ENCODE assay signal across 8 mouse cellular contexts in genomic region chr9:21152715-21153114, GRCm38 (mm10). TPM values are rescaled to one million over a fixed set of nuclear protein-coding genes. Genes with fewer than 3 reads are reported as not detected.
DNase-seq lines count a peak whose midpoint lies in the region; ATAC-seq and TF ChIP-seq lines count a peak whose summit lies in the region.

No protein-coding gene starts in this region.

- no peak overlapping the region for H3K27ac ChIP-seq in cerebellum, adult 2 months (ENCODE audit: insufficient read depth, low read length)
- H3K27ac ChIP-seq in heart, embryonic 14.5 days (replicated peaks in 1 of 2; ENCODE audit: control insufficient read depth in 1 of 2, insufficient read depth in 1 of 2, low read depth in 2 of 2, low read length in 2 of 2) = 0 out of 4 replicates have a peak overlapping the region, but pooled peaks of 1 of the 2 experiments have one; percentile 76
- no peak overlapping the region for H3K27ac ChIP-seq in liver, embryonic 15.5 days (replicated peaks)

- H3K4me1 ChIP-seq in cerebellum, adult 2 months (ENCODE audit: control insufficient read depth, insufficient read depth, low read length) = peaks cover 4% of the 10 kb centered on the region; the same call in 1 of the 2 replicates
- peaks cover 14 to 31% of the 10 kb centered on the region in 2 experiments; a peak in 3 of 4 replicates for H3K4me1 ChIP-seq in heart, embryonic 14.5 days (ENCODE audit: control insufficient read depth in 2 of 2, insufficient read depth in 2 of 2, low read length in 2 of 2)
- peaks cover 38% of the 10 kb centered on the region for H3K4me1 ChIP-seq in liver, embryonic 15.5 days (replicated peaks)

- H3K9ac ChIP-seq in heart, embryonic 14.5 days (ENCODE audit: low read length) = peak overlapping the region; percentile 72
- H3K9ac ChIP-seq in liver, embryonic 15.5 days = peak overlapping the region; percentile 15; the same call in 1 of the 2 replicates

- no peaks in the 10 kb centered on the region for H3K9me3 ChIP-seq in heart, embryonic 14.5 days (ENCODE audit: control insufficient read depth, low read length)
- no peaks in the 10 kb centered on the region for H3K9me3 ChIP-seq in liver, embryonic 15.5 days (replicated peaks)

- no peaks in the 10 kb centered on the region for H3K36me3 ChIP-seq in heart, embryonic 14.5 days (ENCODE audit: control insufficient read depth, insufficient read depth, low read length)
- 0 out of 2 replicates have a peak, but pooled peaks cover under 1% of the 10 kb centered on the region for H3K36me3 ChIP-seq in liver, embryonic 15.5 days (replicated peaks)

- TF ChIP-seq POLR2A in cerebellum, adult 2 months (IDR thresholded peaks at IDR 0.05; ENCODE audit: borderline replicate concordance, insufficient read depth, low read length) = no peak

- TF ChIP-seq CTCF in cerebellum, adult 2 months (IDR thresholded peaks at IDR 0.05; ENCODE audit: borderline replicate concordance, insufficient read depth, low read depth, low read length) = peak; percentile 58

- under 1% methylated on average over 11 of the region's 11 CpGs for WGBS in cerebellum, adult 2 months
- WGBS in heart, embryonic 14.5 days = 3% methylated on average over 11 of the region's 11 CpGs
- under 1% methylated on average over 11 of the region's 11 CpGs for WGBS in liver, embryonic 15.5 days (ENCODE audit: insufficient replicate concordance)

- no peak overlapping the region for H3K4me3 ChIP-seq in cerebellum, adult 2 months (replicated peaks; ENCODE audit: insufficient read depth, low read depth, low read length)
- peak overlapping the region; percentile 43 to 48; a peak in 3 of 4 replicates for H3K4me3 ChIP-seq in heart, embryonic 14.5 days (ENCODE audit: control insufficient read depth in 1 of 2, insufficient read depth in 1 of 2, low read depth in 1 of 2, low read length in 2 of 2)
- peak overlapping the region; percentile 33; the same call in 1 of the 2 replicates for H3K4me3 ChIP-seq in liver, embryonic 15.5 days (replicated peaks)

- peak; percentile 27; the same call in 1 of the 2 replicates for ATAC-seq in heart, embryonic 14.5 days (ENCODE audit: insufficient number of reproducible peaks, insufficient read depth, low FRiP score, low read depth)
- no peak for ATAC-seq in liver, embryonic 15.5 days (ENCODE audit: insufficient read depth)

- H3K4me2 ChIP-seq in heart, embryonic 14.5 days (ENCODE audit: low read length) = peak overlapping the region; percentile 93
- peak overlapping the region; percentile 63 for H3K4me2 ChIP-seq in liver, embryonic 15.5 days

- no peak for DNase-seq in cerebellum, adult 2 months
- no peak for DNase-seq in cerebellum, adult 8-10 months
- peak; percentile 60 for DNase-seq in c-Kit-positive CD71-negative TER-119-negative erythroid progenitor cells, embryonic 14.5 days (ENCODE audit: low read depth)
- DNase-seq in kidney, postnatal 14 days = peak; percentile 73
- peak; percentile 63 for DNase-seq in neural tube, embryonic 10.5 days (ENCODE audit: extremely low spot score, low spot score)
- DNase-seq in c-Kit-positive CD71-positive TER-119-positive erythroid progenitor cells, embryonic 14.5 days (ENCODE audit: low spot score) = no peak

- no peaks in the 10 kb centered on the region for H3K27me3 ChIP-seq in cerebellum, adult 2 months (ENCODE audit: control insufficient read depth, insufficient read depth, low read length)
- H3K27me3 ChIP-seq in heart, embryonic 14.5 days (ENCODE audit: control insufficient read depth, insufficient read depth, low read length) = no peaks in the 10 kb centered on the region
- peaks cover 12% of the 10 kb centered on the region for H3K27me3 ChIP-seq in liver, embryonic 15.5 days

RNA-seq across cellular contexts. Expression of gene Cdc37, which starts 2.9 kb away (rescaled TPM):
- polyA plus RNA-seq in cerebellum, adult 2 months (2012; rRNA removed) = 189 and 202 TPM in 2 replicates
- 209 and 212 TPM in 2 replicates for polyA plus RNA-seq in heart, embryonic 14.5 days (2014; fragmentation: Nextera tagmentation; extraction: Ambion mirVana)
- polyA plus RNA-seq in liver, embryonic 15.5 days (2015; fragmentation: Nextera tagmentation; extraction: Ambion mirVana) = 115 and 122 TPM in 2 replicates

RNA-seq across cellular contexts. Expression of gene Pde4a, which starts 12.8 kb away (rescaled TPM):
- polyA plus RNA-seq in cerebellum, adult 2 months (2012; rRNA removed) = 51.2 and 57.4 TPM in 2 replicates
- polyA plus RNA-seq in heart, embryonic 14.5 days (2014; fragmentation: Nextera tagmentation; extraction: Ambion mirVana) = 11.0 and 11.8 TPM in 2 replicates
- polyA plus RNA-seq in liver, embryonic 15.5 days (2015; fragmentation: Nextera tagmentation; extraction: Ambion mirVana) = 1.7 and 1.8 TPM in 2 replicates

RNA-seq across cellular contexts. Expression of gene Tyk2, which starts 21.7 kb away (rescaled TPM):
- 17.2 and 17.9 TPM in 2 replicates for polyA plus RNA-seq in cerebellum, adult 2 months (2012; rRNA removed)
- 11.2 and 11.9 TPM in 2 replicates for polyA plus RNA-seq in heart, embryonic 14.5 days (2014; fragmentation: Nextera tagmentation; extraction: Ambion mirVana)
- 7.4 and 8.8 TPM in 2 replicates for polyA plus RNA-seq in liver, embryonic 15.5 days (2015; fragmentation: Nextera tagmentation; extraction: Ambion mirVana)

Comparison
In these comparisons a context has a peak if more than half of its experiments do, and no peak if none do; other contexts are left out.
1. DNase-seq: peak in c-Kit-positive CD71-negative TER-119-negative erythroid progenitor cells, embryonic 14.5 days (single experiment), kidney, postnatal 14 days (single experiment) and neural tube, embryonic 10.5 days (single experiment); none in cerebellum, adult 2 months (0 of 2), cerebellum, adult 8-10 months (single experiment) and c-Kit-positive CD71-positive TER-119-positive erythroid progenitor cells, embryonic 14.5 days (single experiment).